Mouse (Mus musculus): ENCODE results near the gene Evx2. TPM values are rescaled to one million over a fixed set of nuclear protein-coding genes. Genes with fewer than 3 reads are reported as not detected.
A peak's percentile ranks its signal among the peaks of the same experiment; 100 is the strongest.

Gene Evx2
- polyA plus RNA-seq, 1 experiment from 2014 or later = not detected

DNA sequence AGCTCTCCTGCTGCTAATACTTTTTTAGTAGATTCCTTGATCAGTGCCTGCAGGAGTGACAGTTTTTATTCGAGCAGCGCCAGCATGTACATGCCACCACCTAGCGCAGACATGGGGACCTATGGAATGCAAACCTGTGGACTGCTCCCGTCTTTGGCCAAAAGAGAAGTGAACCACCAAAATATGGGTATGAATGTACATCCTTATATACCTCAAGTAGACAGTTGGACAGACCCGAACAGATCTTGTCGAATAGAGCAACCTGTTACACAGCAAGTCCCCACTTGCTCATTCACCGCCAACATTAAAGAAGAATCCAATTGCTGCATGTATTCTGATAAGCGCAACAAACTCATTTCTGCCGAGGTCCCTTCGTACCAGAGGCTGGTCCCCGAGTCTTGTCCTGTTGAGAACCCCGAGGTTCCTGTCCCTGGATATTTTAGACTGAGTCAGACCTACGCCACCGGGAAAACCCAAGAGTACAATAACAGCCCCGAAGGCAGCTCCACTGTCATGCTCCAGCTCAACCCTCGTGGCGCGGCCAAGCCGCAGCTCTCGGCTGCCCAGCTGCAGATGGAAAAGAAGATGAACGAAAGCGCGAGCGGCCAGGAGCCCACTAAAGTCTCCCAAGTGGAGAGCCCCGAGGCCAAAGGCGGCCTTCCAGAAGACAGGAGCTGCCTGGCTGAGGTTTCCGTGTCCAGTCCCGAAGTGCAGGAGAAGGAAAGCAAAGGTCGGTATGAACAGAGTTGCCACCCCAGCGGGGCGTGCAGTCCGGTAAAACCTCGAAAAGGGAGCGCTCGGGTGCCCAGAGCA is 32.8 kb upstream of the Evx2 start:
- WGBS (ENCODE audit: insufficient replicate concordance) = 4% methylated on average over 35 of the region's 35 CpGs
- Histone ChIP-seq H3K4me2 (ENCODE audit: low read depth, low read length) (no peak overlapping the region), H3K9ac (replicated peaks) (no peak overlapping the region), H3K27ac (ENCODE audit: low read depth) (no peak overlapping the region), H3K36me3 (replicated peaks; ENCODE audit: insufficient read depth, low read length) (no peaks in the 10 kb centered on the region), H3K9me3 (ENCODE audit: low read length) (no peaks in the 10 kb centered on the region), H3K4me3 (ENCODE audit: low read depth, low read length) (no peak overlapping the region), H3K27me3 (ENCODE audit: insufficient read depth, low read length) (peaks cover 100% of the 10 kb centered on the region), H3K4me1 (ENCODE audit: insufficient read depth) (no peaks in the 10 kb centered on the region)
- TF ChIP-seq CTCF (IDR thresholded peaks at IDR 0.05; ENCODE audit: low read depth) (no peak), EP300 (IDR thresholded peaks at IDR 0.05; ENCODE audit: low read depth) (no peak)
- DNase-seq (no peak), ATAC-seq (no peak)

DNA sequence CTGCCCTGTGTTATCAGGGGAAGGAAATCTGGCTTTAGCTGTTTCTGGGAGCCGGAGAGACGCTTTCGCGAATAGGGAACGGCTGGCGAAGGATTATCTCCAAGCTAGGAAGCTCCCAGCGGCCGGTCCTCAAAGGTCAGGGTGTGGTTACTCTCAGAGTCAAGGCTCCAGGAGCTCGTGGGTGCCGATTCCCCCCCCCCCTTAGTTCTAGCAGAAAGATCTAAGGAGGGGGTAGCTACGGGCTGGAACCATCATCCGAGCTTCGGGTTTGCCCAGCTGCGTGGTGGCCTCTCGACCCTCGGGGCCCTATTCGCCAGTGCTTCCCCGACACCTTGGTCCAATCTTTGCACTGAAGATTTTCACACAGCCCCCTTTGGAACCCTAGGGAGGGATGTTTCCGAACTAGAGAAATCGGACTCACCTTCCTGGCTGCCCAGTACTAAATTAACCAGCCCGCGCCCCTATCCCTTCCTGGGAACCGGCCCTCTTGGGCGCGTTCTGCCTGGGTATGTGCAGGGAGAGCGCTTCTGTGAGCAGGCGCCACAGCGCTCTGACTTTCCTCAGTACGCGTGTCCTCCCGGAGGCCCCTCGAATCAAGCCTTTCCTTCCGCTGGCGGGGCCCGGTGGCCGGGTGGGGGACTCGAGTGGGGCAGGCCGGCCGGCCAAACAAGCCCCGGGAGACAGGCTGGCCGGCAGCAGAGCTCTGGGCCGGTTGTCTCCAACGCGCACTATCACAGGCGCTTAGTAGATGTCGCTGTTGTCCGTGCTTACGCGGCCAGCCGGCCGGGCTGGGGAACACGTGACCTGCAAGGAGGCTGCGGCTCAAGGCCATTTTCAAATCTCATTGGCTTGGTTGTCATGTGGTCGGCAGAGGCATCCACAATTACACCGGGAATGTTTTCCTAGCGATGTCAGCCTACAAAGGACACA is 31.9 kb upstream of the Evx2 start, which contains the start of gene Hoxd10:
Hoxd10 (plus strand) TSS at position 903 of the 930 bp plus-strand sequence.
- WGBS (ENCODE audit: insufficient replicate concordance) = 2% methylated on average over 56 of the region's 56 CpGs
- no peak for TF ChIP-seq EP300 (IDR thresholded peaks at IDR 0.05; ENCODE audit: low read depth)
- peak; percentile 25; the same call in 1 of the 2 replicates for TF ChIP-seq CTCF (IDR thresholded peaks at IDR 0.05; ENCODE audit: low read depth)
- no peak within 1 kb of the TSS for H3K4me3 ChIP-seq (ENCODE audit: low read depth, low read length)
- ATAC-seq (no peak), DNase-seq (no peak)
- no peak within 1 kb of the TSS for H3K9ac ChIP-seq (replicated peaks)
- no peak within 1 kb of the TSS for H3K4me2 ChIP-seq (ENCODE audit: low read depth, low read length)
- no peak within 1 kb of the TSS for H3K27ac ChIP-seq (ENCODE audit: low read depth)
- no peaks in the 10 kb centered on the region for H3K36me3 ChIP-seq (replicated peaks; ENCODE audit: insufficient read depth, low read length)
- H3K4me1 ChIP-seq (ENCODE audit: insufficient read depth) = no peaks in the 10 kb centered on the region
- no peaks in the 10 kb centered on the region for H3K9me3 ChIP-seq (ENCODE audit: low read length)
- H3K27me3 ChIP-seq (ENCODE audit: insufficient read depth, low read length) = peaks cover 100% of the 10 kb centered on the region

DNA sequence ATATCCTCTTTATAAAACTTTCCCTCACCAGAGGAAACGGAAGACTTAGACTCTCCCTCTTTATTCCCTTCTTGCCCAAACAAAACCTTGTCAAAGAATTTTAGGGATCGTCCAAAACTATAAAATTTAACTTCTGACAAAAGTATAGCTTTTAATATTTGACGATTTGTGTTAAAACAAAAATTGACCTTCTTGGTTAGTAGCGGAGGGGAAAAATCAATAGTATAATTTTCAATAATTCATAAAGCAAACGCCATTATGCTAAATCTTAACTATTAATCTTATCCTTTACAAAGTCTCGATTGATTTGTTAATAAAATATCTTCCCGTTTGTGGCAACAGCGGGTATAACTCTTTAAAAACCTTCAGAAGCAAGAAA is 31.0 kb upstream of the Evx2 start:
- Histone ChIP-seq H3K4me3 (ENCODE audit: low read depth, low read length) (no peak overlapping the region), H3K27ac (ENCODE audit: low read depth) (no peak overlapping the region), H3K4me2 (ENCODE audit: low read depth, low read length) (no peak overlapping the region), H3K9me3 (ENCODE audit: low read length) (no peaks in the 10 kb centered on the region), H3K27me3 (ENCODE audit: insufficient read depth, low read length) (peaks cover 97% of the 10 kb centered on the region), H3K9ac (replicated peaks) (no peak overlapping the region), H3K4me1 (ENCODE audit: insufficient read depth) (no peaks in the 10 kb centered on the region), H3K36me3 (replicated peaks; ENCODE audit: insufficient read depth, low read length) (no peaks in the 10 kb centered on the region)
- DNase-seq = no peak
- ATAC-seq = no peak
- TF ChIP-seq EP300 (IDR thresholded peaks at IDR 0.05; ENCODE audit: low read depth) (no peak), CTCF (IDR thresholded peaks at IDR 0.05; ENCODE audit: low read depth) (no peak)
- WGBS (ENCODE audit: insufficient replicate concordance) = 7% methylated on average over 8 of the region's 8 CpGs

DNA sequence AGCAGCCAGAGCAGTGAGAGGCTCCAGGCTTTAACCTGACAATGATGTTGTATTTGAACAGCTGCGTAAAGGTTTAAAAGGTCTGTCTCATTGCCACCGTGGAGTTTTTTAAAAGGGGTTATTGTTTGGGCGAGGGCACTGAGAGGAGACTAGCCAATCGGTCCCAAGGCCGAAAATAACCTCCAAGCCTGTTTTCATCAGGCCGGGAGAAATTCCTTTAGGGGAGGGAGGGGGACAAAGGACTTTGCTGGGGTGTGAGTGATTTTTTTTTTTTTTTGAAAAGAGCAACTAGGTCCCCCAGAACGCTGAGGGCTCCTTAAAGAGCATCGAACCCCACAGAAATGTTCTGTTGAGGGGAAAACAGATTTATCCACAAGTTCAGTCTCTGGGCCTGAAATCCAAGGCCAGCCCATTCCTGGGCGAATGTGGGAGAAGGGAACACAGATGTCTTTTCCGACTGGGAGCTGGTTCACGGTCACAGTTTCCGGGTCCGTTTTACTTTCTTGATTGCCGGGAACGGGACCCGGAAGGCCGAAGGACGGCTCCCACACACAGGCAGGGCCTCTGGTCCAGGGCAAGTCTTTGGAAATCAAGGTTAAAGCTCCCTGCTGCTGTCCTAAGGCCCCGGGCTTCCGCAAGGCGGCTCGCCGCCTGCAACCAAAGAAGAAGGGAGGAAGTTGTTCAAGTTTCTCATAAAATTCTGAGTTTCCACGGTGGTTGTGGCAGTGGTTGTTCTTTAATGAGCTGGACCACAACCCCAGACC is 30.4 kb upstream of the Evx2 start:
- Histone ChIP-seq H3K4me1 (ENCODE audit: insufficient read depth) (no peaks in the 10 kb centered on the region), H3K27ac (ENCODE audit: low read depth) (no peak overlapping the region), H3K9ac (replicated peaks) (no peak overlapping the region), H3K27me3 (ENCODE audit: insufficient read depth, low read length) (peaks cover 97% of the 10 kb centered on the region), H3K36me3 (replicated peaks; ENCODE audit: insufficient read depth, low read length) (no peaks in the 10 kb centered on the region), H3K9me3 (ENCODE audit: low read length) (no peaks in the 10 kb centered on the region), H3K4me3 (ENCODE audit: low read depth, low read length) (no peak overlapping the region), H3K4me2 (ENCODE audit: low read depth, low read length) (no peak overlapping the region)
- WGBS (ENCODE audit: insufficient replicate concordance) = under 1% methylated on average over 24 of the region's 24 CpGs
- ATAC-seq (no peak), DNase-seq (no peak)
- TF ChIP-seq EP300 (IDR thresholded peaks at IDR 0.05; ENCODE audit: low read depth) (no peak), CTCF (IDR thresholded peaks at IDR 0.05; ENCODE audit: low read depth) (no peak)

DNA sequence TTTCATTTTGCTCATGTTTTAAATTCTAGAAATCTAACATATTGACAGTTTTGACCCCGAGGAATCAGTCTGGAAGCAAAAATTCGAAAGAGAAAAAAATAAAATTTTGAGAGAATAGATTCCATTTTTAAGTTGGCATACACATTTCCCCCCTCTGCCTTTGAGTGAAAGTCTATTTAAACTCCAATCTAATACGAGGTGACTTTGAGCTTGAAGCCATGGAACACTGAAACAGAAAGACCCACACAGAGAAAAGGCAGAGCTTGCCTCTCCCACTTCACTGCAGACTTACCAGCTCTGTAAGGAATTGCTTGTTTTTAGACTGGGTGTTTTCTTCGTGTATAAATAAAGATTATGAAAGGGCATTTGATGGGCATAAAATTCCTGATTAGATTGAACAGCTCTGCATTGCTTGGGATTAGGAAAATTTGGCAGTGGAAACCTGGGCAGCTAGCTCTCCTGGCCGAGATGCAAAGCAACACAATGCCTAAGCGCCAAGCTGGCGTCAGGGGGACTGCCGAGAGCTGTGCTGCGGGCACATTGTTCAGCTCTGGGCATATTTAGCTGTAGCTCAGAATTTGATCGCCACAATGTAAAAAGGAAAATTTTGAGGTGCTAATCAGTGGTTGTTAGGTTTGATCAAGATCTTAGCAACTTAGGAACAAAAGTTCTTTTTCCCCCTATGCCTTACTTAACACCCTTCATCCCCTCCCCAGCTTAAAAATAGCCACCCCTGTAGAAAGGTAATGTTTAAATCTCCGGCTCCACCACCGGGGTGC is 29.6 kb upstream of the Evx2 start:
- no peaks in the 10 kb centered on the region for H3K4me1 ChIP-seq (ENCODE audit: insufficient read depth)
- WGBS (ENCODE audit: insufficient replicate concordance) = 3% methylated on average over 12 of the region's 12 CpGs
- H3K27me3 ChIP-seq (ENCODE audit: insufficient read depth, low read length) = peaks cover 97% of the 10 kb centered on the region
- no peak overlapping the region for H3K4me3 ChIP-seq (ENCODE audit: low read depth, low read length)
- ATAC-seq (no peak), DNase-seq (no peak)
- no peak overlapping the region for H3K9ac ChIP-seq (replicated peaks)
- no peaks in the 10 kb centered on the region for H3K36me3 ChIP-seq (replicated peaks; ENCODE audit: insufficient read depth, low read length)
- TF ChIP-seq EP300 (IDR thresholded peaks at IDR 0.05; ENCODE audit: low read depth) = no peak
- TF ChIP-seq CTCF (IDR thresholded peaks at IDR 0.05; ENCODE audit: low read depth) = no peak
- no peak overlapping the region for H3K27ac ChIP-seq (ENCODE audit: low read depth)
- no peaks in the 10 kb centered on the region for H3K9me3 ChIP-seq (ENCODE audit: low read length)
- no peak overlapping the region for H3K4me2 ChIP-seq (ENCODE audit: low read depth, low read length)

All from liver, postnatal 0 days (tissue).